In the genomic region with DNA sequence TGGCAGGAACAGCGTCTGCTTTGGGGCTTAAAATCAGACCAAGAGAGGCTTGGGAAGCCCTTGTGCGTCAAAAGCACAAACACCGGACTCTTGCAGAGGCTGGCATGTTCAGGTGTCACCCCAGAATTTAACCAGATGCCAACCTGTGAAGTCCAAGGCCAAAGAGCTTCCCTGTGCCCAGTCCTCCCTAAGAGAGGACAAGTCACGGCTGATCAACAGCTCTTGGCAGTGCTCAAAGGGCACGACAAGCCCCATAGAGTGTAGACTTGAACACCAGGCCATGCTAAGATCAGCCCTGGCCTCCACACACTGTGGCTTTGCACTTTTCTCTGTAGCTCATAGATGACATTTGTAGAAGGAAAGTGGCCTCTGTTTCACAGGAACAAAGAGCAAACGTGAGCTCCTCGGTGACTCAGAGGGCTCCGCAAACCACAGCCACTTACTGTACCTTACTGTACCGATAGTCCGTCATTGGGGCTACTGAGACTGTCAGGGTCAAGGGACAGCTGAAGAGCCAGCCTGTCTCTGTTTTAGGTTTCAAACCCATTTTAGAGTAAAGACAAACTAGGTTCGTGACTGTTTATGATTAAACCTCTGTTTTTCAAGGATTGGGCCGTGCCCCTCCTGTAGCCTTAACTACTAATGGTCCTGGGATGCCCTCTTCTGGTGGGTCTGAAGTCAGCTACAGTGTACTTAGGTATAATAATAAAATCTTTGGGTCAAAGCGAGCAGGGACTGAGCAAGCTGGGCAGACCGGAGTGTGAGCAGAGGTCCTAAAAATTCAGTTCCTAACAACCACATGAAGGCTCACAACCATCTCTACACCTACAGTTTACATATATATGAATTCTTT, we compare ENCODE assay signal across 1 mouse cellular context.
A peak's percentile ranks its signal among the peaks of the same experiment; 100 is the strongest.
TF ChIP-seq lines count a peak whose summit lies in the region.

No protein-coding gene starts in this region.

TF ChIP-seq in CH12.LX, 34 proteins besides CTCF, POLR2A, EP300 and RAD21:
- TF ChIP-seq ZMIZ1 (IDR thresholded peaks at IDR 0.05; ENCODE audit: low read depth, low read length) (0 out of 2 replicates have a peak, but pooled peaks have one; percentile 30), ZC3H11A (IDR thresholded peaks at IDR 0.05; ENCODE audit: low read depth, low read length) (no peak), NELFE (IDR thresholded peaks at IDR 0.05; ENCODE audit: low read depth, low read length) (no peak), USF1 (IDR thresholded peaks at IDR 0.05; ENCODE audit: low read depth, low read length) (no peak), TCF12 (IDR thresholded peaks at IDR 0.05; ENCODE audit: low read depth, low read length) (0 out of 2 replicates have a peak, but pooled peaks have one; percentile 22), MEF2A (IDR thresholded peaks at IDR 0.05; ENCODE audit: borderline replicate concordance, low read depth, low read length) (0 out of 2 replicates have a peak, but pooled peaks have one; percentile 49), TBP (conservative IDR thresholded peaks at IDR 0.05; ENCODE audit: low read depth, low read length) (no peak), PAX5 (IDR thresholded peaks at IDR 0.05; ENCODE audit: low read length) (no peak), ETS1 (conservative IDR thresholded peaks at IDR 0.05; ENCODE audit: low read depth, low read length) (no peak; the same call in 1 of the 2 replicates), SMC3 (IDR thresholded peaks at IDR 0.05; ENCODE audit: low read depth, low read length) (peak; percentile 63), MYC (IDR thresholded peaks at IDR 0.05; ENCODE audit: low read depth, low read length) (0 out of 2 replicates have a peak, but pooled peaks have one; percentile 58), BHLHE40 (IDR thresholded peaks at IDR 0.05; ENCODE audit: low read depth, low read length) (peak; percentile 93), JUN (IDR thresholded peaks at IDR 0.05; ENCODE audit: insufficient read depth, low read depth, low read length) (0 out of 2 replicates have a peak, but pooled peaks have one; percentile 6), MAZ (IDR thresholded peaks at IDR 0.05; ENCODE audit: low read depth, low read length) (peak; percentile 77), ELF1 (IDR thresholded peaks at IDR 0.05; ENCODE audit: low read depth, low read length) (no peak)
TF ChIP-seq in CH12.LX: peak in this region for 8.
